Mouse (Mus musculus): ENCODE measurements around the gene Lctl. TPM values are rescaled to one million over a fixed set of nuclear protein-coding genes. Genes with fewer than 3 reads are reported as not detected.
A peak's percentile ranks its signal among the peaks of the same experiment; 100 is the strongest.
"Not testable (repeated sequence)": the region's sequence is repeated elsewhere in the genome, so short reads cannot be mapped to it uniquely, and the experiment has no call there.

Lctl gene
- total and polyA plus RNA-seq, 3 experiments, result 0.54 TPM; not detected in 2

DNA sequence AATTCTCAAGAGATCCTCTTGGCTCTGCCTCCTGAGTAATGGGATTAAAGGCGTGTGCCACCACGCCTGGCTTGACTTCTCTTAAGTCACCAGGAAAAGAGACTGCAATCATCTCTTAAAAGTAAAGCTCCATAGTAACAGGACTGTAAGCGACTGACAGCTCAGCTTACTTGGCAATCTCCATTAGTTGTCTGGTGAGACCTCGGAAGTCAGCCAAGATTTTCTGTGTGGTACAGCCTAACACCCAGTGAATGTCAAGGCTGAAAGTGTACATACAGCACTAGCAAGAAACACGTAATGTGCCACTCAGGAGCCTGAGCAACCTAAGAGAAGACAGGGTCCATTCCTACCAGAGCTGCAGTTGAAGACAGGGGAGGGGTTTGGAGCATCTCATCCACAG, 43.5 kb downstream of the Lctl start:
- peaks cover 12 to 48% of the 10 kb centered on the region in 2 experiments for H3K36me3 ChIP-seq (ENCODE audit: control insufficient read depth in 1 of 2, insufficient read depth in 2 of 2, low read length in 2 of 2)
- no peak overlapping the region for H3K4me3 ChIP-seq (ENCODE audit: control insufficient read depth in 1 of 2, insufficient read depth in 1 of 2, low read depth in 2 of 2, low read length in 2 of 2)
- no peaks in the 10 kb centered on the region for H3K27me3 ChIP-seq (ENCODE audit: control insufficient read depth in 1 of 2, insufficient read depth in 2 of 2, low read length in 2 of 2)
- H3K79me2 ChIP-seq (ENCODE audit: control insufficient read depth, insufficient read depth, low read length, poor library complexity), result no peaks in the 10 kb centered on the region
- H3K27ac ChIP-seq (ENCODE audit: control insufficient read depth, low read depth, low read length), result no peak overlapping the region
- no peaks in the 10 kb centered on the region for H3K9me3 ChIP-seq (replicated peaks; ENCODE audit: insufficient read depth, low read length)
- H3K9ac ChIP-seq (ENCODE audit: control insufficient read depth, low read depth, low read length, poor library complexity, severe bottlenecking), result no peak overlapping the region
- no peak for TF ChIP-seq USF1 (IDR thresholded peaks at IDR 0.05; ENCODE audit: low read depth, low read length)
- TF ChIP-seq SMC3 (IDR thresholded peaks at IDR 0.05; ENCODE audit: low read depth, low read length), result no peak
- TF ChIP-seq JUND (IDR thresholded peaks at IDR 0.05; ENCODE audit: low read depth, low read length), result no peak
- TF ChIP-seq ZNF384 (IDR thresholded peaks at IDR 0.05; ENCODE audit: low read depth, low read length), result no peak
- no peak for TF ChIP-seq EP300 (IDR thresholded peaks at IDR 0.05; ENCODE audit: low read depth in 1 of 2, low read length in 2 of 2)
- TF ChIP-seq MEF2A (IDR thresholded peaks at IDR 0.05; ENCODE audit: extremely low read depth, insufficient replicate concordance, low read depth, low read length, poor library complexity, severe bottlenecking), result no peak
- no peak for TF ChIP-seq MXI1 (IDR thresholded peaks at IDR 0.05; ENCODE audit: low read depth, low read length)
- TF ChIP-seq MYB (IDR thresholded peaks at IDR 0.05; ENCODE audit: low read depth, low read length), result no peak
- no peak for TF ChIP-seq GATA1 (IDR thresholded peaks at IDR 0.05; ENCODE audit: low read depth, low read length)
- no peak for TF ChIP-seq ZC3H11A (IDR thresholded peaks at IDR 0.05; ENCODE audit: low read depth, low read length)
- no peak for TF ChIP-seq GABPA (IDR thresholded peaks at IDR 0.05; ENCODE audit: low read depth, low read length)
- DNase-seq (ENCODE audit: low read depth, low spot score), result no peak
- H3K4me1 ChIP-seq (ENCODE audit: control insufficient read depth in 1 of 2, insufficient read depth in 2 of 2, low read length in 2 of 2), result peaks cover 0 to 5% of the 10 kb centered on the region in 2 experiments; a peak in 2 of 4 replicates

GRCm38 (mm10) chr9:64169967-64170366, 53.0 kb downstream of the Lctl start:
- H3K9me3 ChIP-seq (replicated peaks; ENCODE audit: insufficient read depth, low read length); H3K9ac ChIP-seq (ENCODE audit: control insufficient read depth, low read depth, low read length, poor library complexity, severe bottlenecking); H3K27ac ChIP-seq (ENCODE audit: control insufficient read depth, low read depth, low read length); H3K27me3 ChIP-seq (ENCODE audit: control insufficient read depth in 1 of 2, insufficient read depth in 2 of 2, low read length in 2 of 2); H3K4me3 ChIP-seq (ENCODE audit: control insufficient read depth in 1 of 2, insufficient read depth in 1 of 2, low read depth in 2 of 2, low read length in 2 of 2); H3K4me1 ChIP-seq (ENCODE audit: control insufficient read depth in 1 of 2, insufficient read depth in 2 of 2, low read length in 2 of 2): not testable (repeated sequence)
- peak; percentile 37 for DNase-seq (ENCODE audit: low read depth, low spot score)
- H3K79me2 ChIP-seq (ENCODE audit: control insufficient read depth, insufficient read depth, low read length, poor library complexity), result peaks cover 48% of the 10 kb centered on the region
- 0 out of 2 replicates have a peak, but pooled peaks have one; percentile 51 for TF ChIP-seq ZNF384 (IDR thresholded peaks at IDR 0.05; ENCODE audit: low read depth, low read length)
- peaks cover 11 to 21% of the 10 kb centered on the region in 2 experiments for H3K36me3 ChIP-seq (ENCODE audit: control insufficient read depth in 1 of 2, insufficient read depth in 2 of 2, low read length in 2 of 2)

DNA sequence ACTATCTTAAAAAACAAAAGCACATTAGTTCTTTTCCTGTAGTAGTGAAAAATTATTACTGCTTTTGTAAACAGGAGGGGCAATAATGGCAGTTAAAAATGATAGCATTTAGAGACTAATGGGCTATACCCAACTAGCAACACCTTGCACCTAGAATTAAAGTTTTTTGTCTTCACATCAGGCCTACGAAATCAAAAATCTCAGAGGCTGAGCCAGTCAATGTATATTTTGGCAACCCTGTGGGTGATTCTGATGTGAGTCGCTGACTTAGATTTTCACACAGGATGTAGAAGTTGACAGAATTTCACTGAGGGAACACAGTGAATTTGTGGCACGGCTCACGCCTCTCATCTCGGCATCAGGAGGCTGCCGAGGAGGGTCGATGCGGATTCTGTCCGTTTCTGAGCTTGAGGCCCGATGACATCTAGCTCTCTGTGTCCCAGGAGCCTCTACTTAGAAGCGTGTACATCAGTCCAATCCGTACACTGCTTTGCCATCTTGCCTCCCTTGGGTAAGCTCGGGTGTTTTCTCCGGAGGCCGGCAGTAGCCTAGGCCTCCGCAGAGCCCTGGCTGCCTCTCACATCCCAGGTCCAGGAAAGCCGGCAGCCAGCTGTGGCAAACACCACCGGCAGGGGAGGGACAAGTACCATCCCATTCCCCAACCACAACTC, 55.3 kb downstream of the Lctl start:
- peaks cover 26 to 40% of the 10 kb centered on the region in 2 experiments for H3K36me3 ChIP-seq (ENCODE audit: control insufficient read depth in 1 of 2, insufficient read depth in 2 of 2, low read length in 2 of 2)
- no peaks in the 10 kb centered on the region for H3K9me3 ChIP-seq (replicated peaks; ENCODE audit: insufficient read depth, low read length)
- DNase-seq (ENCODE audit: low read depth, low spot score), result no peak
- H3K79me2 ChIP-seq (ENCODE audit: control insufficient read depth, insufficient read depth, low read length, poor library complexity), result peaks cover 64% of the 10 kb centered on the region
- H3K4me3 ChIP-seq (ENCODE audit: control insufficient read depth in 1 of 2, insufficient read depth in 1 of 2, low read depth in 2 of 2, low read length in 2 of 2), result peak overlapping the region; percentile 74 to 85
- peak; percentile 38; the same call in 1 of the 2 replicates for TF ChIP-seq MAZ (IDR thresholded peaks at IDR 0.05; ENCODE audit: low read depth, low read length)
- peak; percentile 56; the same call in 1 of the 2 replicates for TF ChIP-seq UBTF (IDR thresholded peaks at IDR 0.05; ENCODE audit: borderline replicate concordance, insufficient read depth, low read depth, low read length)
- TF ChIP-seq SIN3A (IDR thresholded peaks at IDR 0.05; ENCODE audit: low read length), result peak; percentile 11; the same call in 1 of the 2 replicates
- peak; percentile 68 for TF ChIP-seq MAX (IDR thresholded peaks at IDR 0.05; ENCODE audit: low read length)
- no peak for TF ChIP-seq ZKSCAN1 (IDR thresholded peaks at IDR 0.05; ENCODE audit: low read depth, low read length)
- TF ChIP-seq MEF2A (IDR thresholded peaks at IDR 0.05; ENCODE audit: extremely low read depth, insufficient replicate concordance, low read depth, low read length, poor library complexity, severe bottlenecking), result no peak
- TF ChIP-seq CHD1 (IDR thresholded peaks at IDR 0.05; ENCODE audit: low read depth, low read length), result peak; percentile 86; the same call in 1 of the 2 replicates
- 0 out of 2 replicates have a peak, but pooled peaks have one; percentile 9 for TF ChIP-seq ETS1 (IDR thresholded peaks at IDR 0.05; ENCODE audit: low read depth, low read length)
- TF ChIP-seq GABPA (IDR thresholded peaks at IDR 0.05; ENCODE audit: low read depth, low read length), result no peak
- TF ChIP-seq KAT2A (conservative IDR thresholded peaks at IDR 0.05; ENCODE audit: low read depth, low read length), result no peak
- TF ChIP-seq NRF1 (IDR thresholded peaks at IDR 0.05; ENCODE audit: insufficient read depth, low read depth, low read length, poor library complexity, severe bottlenecking), result no peak
- no peak for TF ChIP-seq BHLHE40 (IDR thresholded peaks at IDR 0.05; ENCODE audit: borderline replicate concordance, low read depth, low read length)
- H3K9ac ChIP-seq (ENCODE audit: control insufficient read depth, low read depth, low read length, poor library complexity, severe bottlenecking), result peak overlapping the region; percentile 100
- peaks cover 0 to 11% of the 10 kb centered on the region in 2 experiments; a peak in 3 of 4 replicates for H3K4me1 ChIP-seq (ENCODE audit: control insufficient read depth in 1 of 2, insufficient read depth in 2 of 2, low read length in 2 of 2)
- H3K27me3 ChIP-seq (ENCODE audit: control insufficient read depth in 1 of 2, insufficient read depth in 2 of 2, low read length in 2 of 2), result no peaks in the 10 kb centered on the region
- H3K27ac ChIP-seq (ENCODE audit: control insufficient read depth, low read depth, low read length), result peak overlapping the region; percentile 99
